Mouse (Mus musculus) embryonic facial prominence, embryonic 11.5 days (tissue): ENCODE measurements around the gene Hpn. TPM values are rescaled to one million over a fixed set of nuclear protein-coding genes. Genes with fewer than 3 reads are reported as not detected.

Source experiments
- ATAC-seq: fragments of 200-750 bp; cut with Nextera tagmentation; replicated peaks from 2 replicates; pipeline ENCODE4 v1.8.0; 2017; ENCODE audit warnings: low read depth; ENCODE audit not compliant: insufficient number of reproducible peaks, low FRiP score, low TSS enrichment
- DNase-seq: peaks from one replicate; pipeline ENCODE4 v3.0.0-alpha.2; 2015; ENCODE audit warnings: low spot score
- H3K27ac ChIP-seq: fragments of 300-500 bp; sonication (generic); replicated peaks from 2 replicates; pipeline ENCODE4 v1.5.1; 2014; ENCODE audit warnings: mild to moderate bottlenecking, low read depth, low read length, control low read depth
- H3K27me3 ChIP-seq: fragments of 300-500 bp; sonication (generic); 2 replicates; pipeline ENCODE4 v1.6.1; 2014; ENCODE audit warnings: mild to moderate bottlenecking, low read length, moderate library complexity, mixed read lengths; ENCODE audit not compliant: control insufficient read depth, insufficient read depth
- H3K36me3 ChIP-seq: fragments of 300-500 bp; sonication (generic); replicated peaks from 2 replicates; pipeline ENCODE4 v1.6.1; 2014; ENCODE audit warnings: low read depth, mild to moderate bottlenecking, low read length, moderate library complexity, mixed read lengths; ENCODE audit not compliant: control insufficient read depth, insufficient read depth
- H3K4me1 ChIP-seq: fragments of 300-500 bp; sonication (generic); 2 replicates; pipeline ENCODE4 v1.6.1; 2014; ENCODE audit warnings: low read length, mixed read lengths; ENCODE audit not compliant: control insufficient read depth, insufficient read depth
- H3K4me2 ChIP-seq: fragments of 300-500 bp; sonication (generic); 2 replicates; pipeline ENCODE4 v1.6.1; 2014; ENCODE audit warnings: low read depth, mild to moderate bottlenecking, control low read depth, low read length, moderate library complexity
- H3K4me3 ChIP-seq: fragments of 300-500 bp; sonication (generic); 2 replicates; pipeline ENCODE4 v1.5.1; 2014; ENCODE audit warnings: low read depth, low read length, control low read depth
- H3K9ac ChIP-seq: fragments of 300-500 bp; sonication (generic); replicated peaks from 2 replicates; pipeline ENCODE4 v1.6.1; 2014; ENCODE audit warnings: mild to moderate bottlenecking, control low read depth, low read length
- H3K9me3 ChIP-seq: fragments of 300-500 bp; sonication (generic); replicated peaks from 2 replicates; pipeline ENCODE4 v1.6.1; 2016; ENCODE audit warnings: mild to moderate bottlenecking, low read length, inconsistent platforms, mixed read lengths; ENCODE audit not compliant: control insufficient read depth
- WGBS: fragments of 180-500 bp; shearing (Covaris S2); extraction: QIAGEN DNeasy Blood & Tissue Kit; methylation state at CpG from one replicate; pipeline ENCODE4 v1.1.7; 2014; 5-methylcytosine and 5-hydroxymethylcytosine counted together
- polyA plus RNA-seq: library from polyadenylated mRNA; unstranded; fragments of >200 nt; fragmentation: Nextera tagmentation; extraction: Ambion mirVana; gene quantifications from 2 replicates; pipeline ENCODE4 v1.2.1, GENCODE M21; 2014

The Hpn gene
- polyA plus RNA-seq, 1 experiment from 2014 or later, result 2.2 TPM

DNA sequence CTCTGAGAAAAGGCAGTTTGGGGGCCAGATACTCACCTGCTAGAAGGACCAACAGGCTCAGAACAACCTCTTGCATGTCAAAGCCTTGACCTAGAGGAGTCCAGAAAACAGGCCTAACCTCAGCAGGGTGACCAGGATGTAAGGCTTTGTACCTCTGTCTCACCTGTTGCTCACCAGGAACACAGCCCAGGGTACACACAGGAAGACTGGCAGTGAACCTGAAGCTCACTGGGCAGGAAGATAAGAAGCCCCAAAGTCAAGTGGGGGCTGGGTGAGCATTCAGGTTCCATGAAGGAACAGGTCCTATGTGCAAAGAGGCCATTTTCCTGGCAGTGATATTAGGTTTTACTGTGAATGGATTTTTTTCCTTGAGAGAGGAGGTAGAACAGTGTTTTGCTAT lies 41.5 kb downstream of the Hpn start:
- no peaks in the 10 kb centered on the region for H3K36me3 ChIP-seq
- no peak overlapping the region for H3K27ac ChIP-seq
- no peak overlapping the region for H3K4me2 ChIP-seq
- no peak overlapping the region for H3K4me3 ChIP-seq
- no peak for ATAC-seq
- no peaks in the 10 kb centered on the region for H3K9me3 ChIP-seq
- no peak for DNase-seq
- no peaks in the 10 kb centered on the region for H3K27me3 ChIP-seq
- H3K9ac ChIP-seq, result no peak overlapping the region
- H3K4me1 ChIP-seq, result no peaks in the 10 kb centered on the region

GRCm38 (mm10) chr7:31072326-31072725 lies 42.8 kb downstream of the Hpn start:
- 54% methylated on average over 9 of the region's 9 CpGs for WGBS
- no peaks in the 10 kb centered on the region for H3K9me3 ChIP-seq
- H3K9ac ChIP-seq, result no peak overlapping the region
- no peaks in the 10 kb centered on the region for H3K36me3 ChIP-seq
- H3K27me3 ChIP-seq, result no peaks in the 10 kb centered on the region
- no peaks in the 10 kb centered on the region for H3K4me1 ChIP-seq
- H3K4me3 ChIP-seq, result no peak overlapping the region
- H3K27ac ChIP-seq, result no peak overlapping the region
- DNase-seq (no peak), ATAC-seq (no peak)
- no peak overlapping the region for H3K4me2 ChIP-seq

DNA sequence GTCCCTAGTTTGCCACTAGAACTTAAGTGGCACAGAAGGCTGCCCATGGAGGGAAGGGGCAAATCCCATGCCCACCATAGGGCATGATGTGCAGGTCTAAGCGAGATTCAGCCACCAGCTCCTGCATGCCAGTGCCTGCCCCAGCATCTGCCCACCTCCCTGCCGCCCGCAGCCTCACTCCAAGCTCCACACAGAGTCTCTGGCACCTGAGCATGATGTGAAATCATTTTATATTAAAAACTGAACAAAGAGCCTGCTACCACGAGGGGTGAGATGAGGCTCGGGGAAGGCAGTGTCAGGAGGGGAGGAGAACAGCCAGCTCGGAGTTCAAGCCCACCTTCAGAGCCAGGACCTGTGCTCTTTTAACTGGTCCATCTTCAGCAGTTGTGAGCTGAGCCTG lies 44.8 kb downstream of the Hpn start:
- no peak for DNase-seq
- Histone ChIP-seq H3K27ac (no peak overlapping the region), H3K9me3 (no peaks in the 10 kb centered on the region), H3K27me3 (no peaks in the 10 kb centered on the region), H3K4me3 (no peak overlapping the region), H3K4me2 (no peak overlapping the region), H3K36me3 (no peaks in the 10 kb centered on the region), H3K9ac (no peak overlapping the region), H3K4me1 (no peaks in the 10 kb centered on the region)
- ATAC-seq, result no peak
- 80% methylated on average over 6 of the region's 6 CpGs for WGBS

DNA sequence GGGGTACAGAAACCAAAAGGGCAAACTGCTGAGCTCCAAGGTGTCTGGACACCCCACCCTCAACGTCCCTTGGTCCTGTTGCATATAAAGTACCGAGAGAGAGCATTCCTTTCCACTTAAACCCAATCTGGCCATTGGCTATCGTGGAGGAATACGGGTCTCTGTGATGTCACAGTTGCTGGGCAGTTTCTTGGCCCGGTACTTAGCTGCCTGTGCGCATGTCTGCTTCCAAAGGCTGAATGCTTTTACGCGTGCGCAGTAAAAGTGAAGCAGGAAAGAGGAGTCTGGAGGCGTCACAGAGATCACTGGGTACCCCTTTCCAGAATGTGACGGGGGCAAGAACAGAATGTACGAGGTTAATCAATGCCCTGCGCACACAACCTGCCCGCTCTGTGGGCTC lies 45.6 kb downstream of the Hpn start:
- no peaks in the 10 kb centered on the region for H3K27me3 ChIP-seq
- H3K4me2 ChIP-seq, result no peak overlapping the region
- no peak for DNase-seq
- H3K27ac ChIP-seq, result no peak overlapping the region
- H3K9me3 ChIP-seq, result no peaks in the 10 kb centered on the region
- no peak overlapping the region for H3K4me3 ChIP-seq
- H3K36me3 ChIP-seq, result no peaks in the 10 kb centered on the region
- H3K4me1 ChIP-seq, result no peaks in the 10 kb centered on the region
- WGBS, result 86% methylated on average over 14 of the region's 14 CpGs
- ATAC-seq, result no peak
- H3K9ac ChIP-seq, result no peak overlapping the region

- ATAC-seq, result no peak
- 45% methylated on average over 5 of the region's 5 CpGs for WGBS
Observed at GRCm38 (mm10) chr7:31067836-31068235, 47.3 kb downstream of the Hpn start.

GRCm38 (mm10) chr7:31063074-31063560 lies 52.0 kb downstream of the Hpn start:
- H3K27me3 ChIP-seq, result no peaks in the 10 kb centered on the region
- H3K4me2 ChIP-seq, result no peak overlapping the region
- no peak for DNase-seq
- no peaks in the 10 kb centered on the region for H3K9me3 ChIP-seq
- H3K27ac ChIP-seq, result no peak overlapping the region
- no peak overlapping the region for H3K9ac ChIP-seq
- WGBS, result 84% methylated on average over 12 of the region's 12 CpGs
- ATAC-seq, result no peak
- no peak overlapping the region for H3K4me3 ChIP-seq
- no peaks in the 10 kb centered on the region for H3K4me1 ChIP-seq
- no peaks in the 10 kb centered on the region for H3K36me3 ChIP-seq

More at GRCm38 (mm10) chr7:31067836-31068235, 47.3 kb downstream of the Hpn start:
- no peaks in the 10 kb centered on the region for H3K9me3 ChIP-seq
- no peak overlapping the region for H3K27ac ChIP-seq
- H3K4me3 ChIP-seq, result no peak overlapping the region
- no peak overlapping the region for H3K4me2 ChIP-seq
- no peaks in the 10 kb centered on the region for H3K4me1 ChIP-seq
- DNase-seq, result no peak
- H3K27me3 ChIP-seq, result no peaks in the 10 kb centered on the region
- H3K36me3 ChIP-seq, result no peaks in the 10 kb centered on the region
- H3K9ac ChIP-seq, result no peak overlapping the region

- Histone ChIP-seq H3K27ac (no peak overlapping the region), H3K4me1 (no peaks in the 10 kb centered on the region), H3K9me3 (no peaks in the 10 kb centered on the region), H3K4me3 (no peak overlapping the region), H3K4me2 (no peak overlapping the region; the same call in 1 of the 2 replicates), H3K9ac (no peak overlapping the region), H3K27me3 (no peaks in the 10 kb centered on the region), H3K36me3 (no peaks in the 10 kb centered on the region)
- no peak for DNase-seq
- no peak for ATAC-seq
- 94% methylated on average over 7 of the region's 7 CpGs for WGBS
Observed at GRCm38 (mm10) chr7:31060621-31061010, 54.5 kb downstream of the Hpn start.

DNA sequence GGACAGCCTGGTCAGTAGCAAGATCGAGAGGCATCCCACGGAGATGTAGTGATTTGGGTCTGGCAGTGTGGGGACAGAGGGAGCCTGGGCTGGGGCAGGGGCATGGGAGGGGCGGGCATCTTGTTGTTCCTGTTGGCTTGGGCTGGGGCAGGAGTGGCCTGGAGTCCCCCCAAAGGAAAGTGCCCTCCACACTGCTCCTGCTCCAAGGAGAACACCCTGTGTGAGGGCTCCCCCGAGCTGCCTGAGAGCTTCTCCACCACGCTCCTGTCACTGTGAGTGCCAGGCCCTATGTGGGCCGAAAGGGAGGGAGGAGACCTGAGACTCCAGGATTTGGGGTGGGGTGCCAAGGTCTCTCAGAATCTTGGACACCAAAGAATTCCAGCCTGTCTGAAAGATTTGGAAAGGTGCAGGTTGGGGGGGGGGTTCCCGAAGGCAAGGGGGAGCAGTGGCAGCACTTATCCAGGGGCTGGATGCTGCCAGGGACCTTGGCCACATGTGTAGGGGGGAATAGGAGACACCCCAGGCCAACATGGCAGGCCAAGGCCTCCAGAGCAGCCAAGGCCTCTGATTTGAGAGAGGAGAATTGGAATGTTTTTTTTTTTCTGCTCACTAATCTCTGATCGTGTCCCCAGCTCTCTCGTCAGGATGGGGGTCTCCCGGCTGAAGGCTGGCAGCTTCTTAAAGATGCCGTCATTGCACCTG lies 55.0 kb downstream of the Hpn start:
- Histone ChIP-seq H3K4me1 (peaks cover 4% of the 10 kb centered on the region; the same call in 1 of the 2 replicates), H3K9ac (no peak overlapping the region), H3K27me3 (no peaks in the 10 kb centered on the region), H3K4me2 (no peak overlapping the region; the same call in 1 of the 2 replicates), H3K36me3 (no peaks in the 10 kb centered on the region), H3K4me3 (no peak overlapping the region), H3K9me3 (no peaks in the 10 kb centered on the region), H3K27ac (no peak overlapping the region)
- DNase-seq (no peak), ATAC-seq (no peak)
- WGBS, result 65% methylated on average over 11 of the region's 11 CpGs
